Mouse (Mus musculus): ENCODE results near the gene Pam16.
A peak's percentile ranks its signal among the peaks of the same experiment; 100 is the strongest.

Pam16 gene

GRCm38 (mm10) chr16:4611193-4611592 is 13.6 kb downstream of the Pam16 start:
- no peak for DNase-seq (ENCODE audit: low spot score in 2 of 2)

GRCm38 (mm10) chr16:4608532-4609059 is 16.2 kb downstream of the Pam16 start:
- DNase-seq (ENCODE audit: low spot score in 2 of 2) = no peak

GRCm38 (mm10) chr16:4607818-4608531 is 16.8 kb downstream of the Pam16 start:
- peak; percentile 54 to 76 for DNase-seq (ENCODE audit: low spot score in 2 of 2)

- no peak for DNase-seq (ENCODE audit: low spot score in 2 of 2)
Measured at GRCm38 (mm10) chr16:4606431-4607084, 18.2 kb downstream of the Pam16 start.

GRCm38 (mm10) chr16:4605514-4606131 is 19.2 kb downstream of the Pam16 start:
- DNase-seq (ENCODE audit: low spot score in 2 of 2) = no peak

- DNase-seq (ENCODE audit: low spot score in 2 of 2) = no peak
Measured at GRCm38 (mm10) chr16:4604293-4604837, 20.4 kb downstream of the Pam16 start.

- no peak for DNase-seq (ENCODE audit: low spot score in 2 of 2)
Measured at GRCm38 (mm10) chr16:4603453-4603837, 21.3 kb downstream of the Pam16 start.

GRCm38 (mm10) chr16:4602766-4603452 is 21.9 kb downstream of the Pam16 start:
- no peak for DNase-seq (ENCODE audit: low spot score in 2 of 2)

- DNase-seq (ENCODE audit: low spot score in 2 of 2) = no peak
Measured at GRCm38 (mm10) chr16:4602189-4602588, 22.6 kb downstream of the Pam16 start.

GRCm38 (mm10) chr16:4600701-4601310 is 24.0 kb downstream of the Pam16 start:
- DNase-seq (ENCODE audit: low spot score in 2 of 2) = no peak

GRCm38 (mm10) chr16:4599616-4600015 is 25.2 kb downstream of the Pam16 start:
- DNase-seq (ENCODE audit: low spot score in 2 of 2) = no peak

- DNase-seq (ENCODE audit: low spot score in 2 of 2) = no peak
Measured at GRCm38 (mm10) chr16:4598891-4599543, 25.8 kb downstream of the Pam16 start.

GRCm38 (mm10) chr16:4598041-4598440 is 26.7 kb downstream of the Pam16 start:
- DNase-seq (ENCODE audit: low spot score in 2 of 2) = no peak

- DNase-seq (ENCODE audit: low spot score in 2 of 2) = no peak
Measured at GRCm38 (mm10) chr16:4597296-4597695, 27.5 kb downstream of the Pam16 start.

- no peak for DNase-seq (ENCODE audit: low spot score in 2 of 2)
Measured at GRCm38 (mm10) chr16:4596836-4597235, 28.0 kb downstream of the Pam16 start.

GRCm38 (mm10) chr16:4596141-4596728 is 28.6 kb downstream of the Pam16 start:
- DNase-seq (ENCODE audit: low spot score in 2 of 2) = no peak

- DNase-seq (ENCODE audit: low spot score in 2 of 2) = no peak
Measured at GRCm38 (mm10) chr16:4595527-4595963, 29.2 kb downstream of the Pam16 start.

GRCm38 (mm10) chr16:4594814-4595526 is 29.8 kb downstream of the Pam16 start:
- DNase-seq (ENCODE audit: low spot score in 2 of 2) = no peak

GRCm38 (mm10) chr16:4593971-4594813 is 30.6 kb downstream of the Pam16 start, which contains the start of gene Glis2:
Gene Glis2 (plus strand): TSS chr16:4594713.
- DNase-seq (ENCODE audit: low spot score in 2 of 2) = no peak
